Mouse (Mus musculus) cerebellum, adult 2 months (tissue): Measurements from ENCODE around the gene Rnf185.

Experiments
- CTCF ChIP-seq: fragments of 200-500 bp; IDR thresholded peaks from 2 replicates; pipeline ENCODE4 v1.5.1; 2011; ENCODE audit warnings: low read depth, mild to moderate bottlenecking, control low read depth, low read length, moderate library complexity, borderline replicate concordance; ENCODE audit not compliant: insufficient read depth
- POLR2A ChIP-seq: fragments of 200-500 bp; IDR thresholded peaks from 2 replicates; pipeline ENCODE4 v1.6.1; 2011; ENCODE audit warnings: low read length, control low read depth, borderline replicate concordance; ENCODE audit not compliant: insufficient read depth

DNA sequence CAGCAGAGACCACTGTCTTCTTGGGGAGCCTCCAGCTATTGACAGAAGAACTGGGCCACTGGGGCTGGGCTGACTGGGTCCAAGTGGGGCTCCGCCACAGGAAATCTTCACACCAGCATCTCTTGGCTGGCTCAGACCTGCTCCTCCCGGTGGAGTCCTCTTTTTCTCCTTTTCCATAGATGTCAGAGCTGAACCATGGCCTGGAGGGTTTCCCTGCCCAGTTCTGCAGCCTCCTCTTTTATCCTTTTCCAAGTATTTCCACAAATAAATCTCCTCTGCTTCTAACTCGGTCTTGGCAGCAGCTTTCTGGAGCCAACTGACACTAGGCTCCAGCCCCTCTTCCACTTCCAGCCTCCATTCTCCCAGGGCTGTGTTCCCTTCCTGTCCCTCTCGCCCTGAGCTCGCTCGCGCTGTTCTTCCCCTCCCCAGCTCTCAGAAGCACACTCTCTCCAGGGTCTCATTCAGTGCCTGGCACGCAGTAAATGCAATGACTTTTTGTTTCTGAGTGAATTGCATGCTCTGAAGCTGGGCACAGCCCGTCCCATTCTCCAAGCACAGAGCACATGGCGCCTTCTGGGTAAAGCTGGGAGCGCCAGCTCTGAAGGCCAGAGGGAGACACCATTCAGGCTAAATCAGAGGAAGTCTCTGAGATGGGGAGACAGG lies 31.9 kb upstream of the Rnf185 start:
- TF ChIP-seq CTCF: no peak
- TF ChIP-seq POLR2A: no peak
